Mouse (Mus musculus) T-helper 1 cell (primary cell): ENCODE results near the gene Fam186a.
"Not testable (repeated sequence)": the region's sequence is repeated elsewhere in the genome, so short reads cannot be mapped to it uniquely, and the experiment has no call there.

Experiments
- in situ Hi-C: fragments of 300-600 bp; cut with MboI, MseI; formaldehyde crosslinking; loops from one replicate; pipeline ENCODE4 v1.15.1; 2025; ENCODE audit warnings: high pct_unique_total_duplicates

Gene Fam186a

DNA sequence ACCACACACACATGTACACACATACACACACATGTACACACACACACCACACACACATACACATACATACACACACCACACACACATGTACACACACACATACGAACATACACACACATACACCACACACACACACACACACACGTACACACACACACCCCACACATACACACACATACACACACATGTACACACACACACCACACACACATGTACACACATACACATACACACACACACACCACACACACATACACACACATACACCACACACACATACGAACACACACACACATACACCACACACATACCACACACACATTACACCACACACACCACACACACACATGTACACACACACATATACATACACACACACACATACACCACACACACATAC lies 30.2 kb downstream of the Fam186a start:
- in situ Hi-C loops: loop anchor here (5.0 to 25.0 kb wide), 2 partner anchors 1001 to 1776 kb away; partner anchors contain the start of gene Krt5

DNA sequence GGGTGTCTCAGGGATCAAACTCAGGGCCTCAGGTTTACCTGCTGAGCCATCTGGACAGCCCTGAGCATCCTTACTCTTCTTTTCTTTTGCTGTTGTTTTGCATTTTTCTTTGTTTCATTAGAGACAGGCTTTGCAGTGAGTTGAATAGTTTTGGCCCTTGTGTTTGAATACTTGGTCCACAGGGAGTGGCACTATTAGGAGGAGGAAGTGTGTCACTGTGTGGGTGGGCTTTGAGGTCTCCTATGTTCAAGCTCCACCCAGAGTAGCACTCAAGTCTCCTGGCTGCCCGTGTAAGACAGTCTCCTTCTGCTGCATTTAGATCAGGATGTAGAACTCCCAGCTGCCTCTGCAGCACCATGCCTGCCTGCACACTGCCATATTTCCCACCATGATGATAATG lies 32.4 kb downstream of the Fam186a start:
- in situ Hi-C loops: loop anchor here (25.0 kb wide), 1 partner anchor 1778 kb away; the partner anchor contains the start of gene Krt5

DNA sequence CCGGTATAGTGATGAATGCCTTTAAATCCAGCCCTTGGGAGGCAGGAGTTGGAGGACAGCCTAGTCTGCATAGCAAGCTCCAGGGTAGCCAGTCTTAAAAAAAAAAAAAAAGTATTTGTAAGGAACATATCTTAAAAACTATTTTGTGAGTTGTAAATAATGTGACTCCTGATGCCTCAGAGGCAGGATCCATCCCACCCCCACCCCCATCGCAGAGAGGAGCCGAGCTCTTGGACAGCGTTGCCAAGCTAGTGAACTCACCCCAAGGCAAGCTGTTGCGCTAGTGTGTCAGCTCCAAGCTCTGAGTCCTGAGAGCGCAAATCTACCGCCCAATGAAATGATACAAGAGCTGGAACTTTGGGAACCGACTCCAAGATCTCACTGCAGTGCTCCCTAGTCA lies 35.6 kb downstream of the Fam186a start:
- in situ Hi-C loops: loop anchor here (25.0 kb wide), 1 partner anchor 1781 kb away; the partner anchor contains the start of gene Krt5

DNA sequence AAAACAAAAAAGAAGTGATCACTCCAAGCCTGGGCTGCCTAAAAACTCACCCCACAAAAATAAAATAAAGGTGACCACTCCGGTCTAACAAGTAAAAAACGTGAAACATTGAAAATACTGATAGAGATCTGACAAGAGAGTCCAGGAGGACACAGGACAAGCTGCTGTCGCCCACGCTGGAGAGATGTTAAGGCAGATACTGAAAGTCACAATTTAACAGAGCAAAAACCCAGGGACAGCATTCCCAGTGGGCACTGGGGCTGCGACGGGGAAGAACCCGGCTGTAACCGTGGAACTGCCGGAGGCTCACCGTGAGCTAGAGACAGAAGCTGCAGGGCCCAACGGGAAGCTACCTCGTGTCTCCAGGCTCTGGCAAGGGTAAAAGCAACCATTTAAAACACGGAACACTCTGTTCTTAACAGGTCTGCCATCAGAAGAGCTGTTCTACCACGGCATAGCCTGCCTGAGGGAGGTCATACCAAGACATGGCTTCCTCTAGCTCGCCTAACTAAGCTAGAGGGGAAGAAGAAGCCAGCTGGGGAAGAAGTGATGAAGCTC lies 47.2 kb downstream of the Fam186a start:
- in situ Hi-C loops: no loop called here

DNA sequence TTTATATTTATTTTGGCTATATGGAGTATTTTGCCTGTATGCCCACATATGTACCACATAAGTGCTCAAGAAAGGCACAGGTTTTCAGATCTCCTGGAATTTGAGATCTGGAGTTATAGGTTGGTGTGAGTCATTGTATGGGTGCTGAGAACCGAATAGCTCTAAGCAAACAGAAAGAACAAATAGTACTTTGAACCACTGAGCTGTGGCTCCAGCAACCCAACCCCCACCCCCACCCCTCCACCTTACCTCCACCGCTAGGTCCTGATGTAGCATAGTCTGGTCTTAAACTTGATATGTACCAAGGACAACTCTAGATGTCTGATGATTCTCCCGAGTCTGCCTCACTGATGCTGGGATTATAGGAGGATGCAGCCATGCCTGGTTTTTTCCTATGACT lies 49.6 kb downstream of the Fam186a start:
- in situ Hi-C loops: no loop called here

DNA sequence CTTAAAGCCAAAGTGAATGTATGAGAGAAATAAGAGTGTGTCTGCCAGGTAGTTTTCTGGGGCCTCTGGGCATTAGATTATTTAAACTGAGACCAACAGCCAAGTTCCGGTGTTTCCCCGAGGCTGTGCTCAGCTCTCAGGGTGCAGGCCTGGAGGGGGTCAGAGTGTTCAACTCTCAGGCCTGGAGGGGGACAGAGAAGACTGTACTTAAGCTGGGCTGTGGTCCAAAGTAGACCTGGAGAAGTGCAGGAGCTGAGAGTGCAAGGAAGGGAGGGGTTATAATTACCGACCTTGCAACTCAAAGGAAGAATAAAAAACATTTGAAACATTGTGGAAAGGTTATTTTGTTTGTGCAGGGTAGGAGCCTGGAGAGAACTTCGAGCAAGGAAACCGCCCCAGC lies 52.2 kb downstream of the Fam186a start:
- in situ Hi-C loops: no loop called here

DNA sequence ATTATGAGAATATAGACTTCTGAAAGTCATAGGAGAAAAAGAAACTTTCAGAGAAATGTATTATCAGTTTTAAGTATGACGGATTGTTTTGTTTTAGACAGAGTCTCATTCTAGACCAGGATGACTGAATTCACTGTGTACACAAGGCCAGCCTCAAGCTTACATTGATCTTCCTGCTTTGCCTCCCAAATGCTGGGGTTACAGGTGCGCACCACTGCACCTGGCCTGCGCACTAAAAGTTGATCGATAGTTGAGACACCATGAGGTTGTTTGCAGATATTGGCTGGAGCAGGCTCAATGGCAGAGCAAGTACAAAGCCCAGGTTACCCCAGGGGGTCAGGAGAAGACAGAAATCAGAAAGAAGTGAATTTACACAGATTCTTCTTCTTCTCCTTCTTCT lies 55.1 kb downstream of the Fam186a start:
- in situ Hi-C loops: no loop called here

DNA sequence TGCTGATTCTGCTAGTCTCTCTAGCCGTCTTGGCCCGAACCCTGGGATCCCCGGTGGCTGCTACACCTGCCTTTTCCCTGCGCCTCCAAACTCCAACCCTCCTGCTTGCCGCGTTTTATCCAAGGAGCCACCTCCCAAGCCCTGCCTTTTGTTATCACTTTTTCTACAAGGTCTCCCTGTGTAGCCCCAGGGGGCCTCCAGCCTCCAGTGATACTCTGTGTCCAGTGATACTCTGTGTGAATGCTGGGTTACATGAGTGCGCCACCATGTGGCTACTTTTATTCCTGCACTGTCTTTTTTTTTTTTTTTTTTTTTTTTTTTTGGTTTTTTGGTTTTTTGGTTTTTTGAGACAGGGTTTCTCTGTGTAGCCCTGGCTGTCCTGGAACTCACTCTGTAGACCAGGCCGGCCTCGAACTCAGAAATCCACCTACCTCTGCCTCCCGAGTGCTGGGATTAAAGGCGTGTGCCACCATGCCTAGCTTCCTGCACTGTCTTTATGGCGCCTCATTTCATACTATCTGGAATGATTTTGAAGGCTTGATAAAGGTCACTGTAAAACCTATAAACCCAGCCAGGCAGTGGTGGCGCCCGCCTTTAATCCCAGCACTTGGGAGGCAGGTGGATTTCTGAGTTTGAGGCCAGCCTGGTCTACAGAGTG lies 57.4 kb downstream of the Fam186a start:
- in situ Hi-C loops: not testable (repeated sequence)

DNA sequence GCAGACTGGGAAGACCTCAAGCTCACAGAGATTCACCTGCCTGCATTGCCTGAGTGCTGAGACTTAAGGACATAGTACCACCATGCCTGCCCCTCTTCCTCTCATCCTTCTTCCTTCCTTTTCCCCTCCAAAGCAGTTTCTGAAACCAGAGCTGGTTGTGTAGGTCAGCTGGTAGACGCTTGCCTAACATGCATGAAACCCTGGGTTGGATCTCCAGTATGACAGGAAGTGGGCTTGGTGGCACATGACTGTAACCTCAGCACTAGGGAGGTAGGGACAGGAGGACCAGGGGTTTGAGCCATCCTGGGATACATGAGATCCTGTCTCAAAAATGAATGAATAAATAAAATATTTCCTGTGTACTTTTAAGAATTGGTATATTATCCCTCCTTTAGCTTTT lies 59.3 kb downstream of the Fam186a start:
- in situ Hi-C loops: no loop called here

DNA sequence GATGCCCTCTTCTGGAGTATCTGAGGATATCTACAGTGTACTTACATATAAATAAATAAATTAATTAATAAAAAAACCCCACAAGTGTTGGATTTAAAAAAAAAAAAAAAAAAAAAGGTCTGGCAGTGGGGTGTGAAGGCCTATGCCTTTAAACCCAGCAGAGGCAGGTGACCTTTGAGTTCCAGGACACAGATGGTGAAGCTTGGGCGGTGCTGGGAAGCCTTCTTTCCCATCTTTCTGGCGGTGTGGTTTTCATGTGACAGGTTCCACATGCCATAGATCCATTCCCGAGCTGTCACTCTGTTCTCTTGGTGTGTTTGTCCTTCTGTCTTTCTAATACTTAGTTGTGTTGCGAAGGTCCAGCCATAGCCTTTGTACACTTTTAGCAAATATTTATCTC lies 59.8 kb downstream of the Fam186a start:
- in situ Hi-C loops: no loop called here

DNA sequence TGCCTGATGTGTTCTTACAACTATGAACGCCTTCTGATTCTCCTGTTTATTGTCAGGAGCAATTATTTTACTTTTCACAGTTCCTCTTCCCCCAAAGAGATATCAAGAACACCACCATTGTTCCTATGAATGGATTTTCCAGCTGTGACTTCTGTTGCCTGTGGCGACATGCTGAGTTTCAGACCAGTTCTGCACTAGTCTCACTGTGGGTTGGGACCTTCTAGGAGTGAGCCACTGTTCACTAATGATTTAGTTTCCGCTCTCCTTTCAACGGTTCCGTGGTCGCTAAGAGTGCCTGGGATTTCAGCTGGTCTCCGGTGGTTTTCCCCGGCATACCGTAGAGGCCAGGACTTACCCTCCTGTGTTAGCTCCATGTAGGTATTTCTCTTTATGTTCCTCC lies 62.0 kb downstream of the Fam186a start:
- in situ Hi-C loops: no loop called here

DNA sequence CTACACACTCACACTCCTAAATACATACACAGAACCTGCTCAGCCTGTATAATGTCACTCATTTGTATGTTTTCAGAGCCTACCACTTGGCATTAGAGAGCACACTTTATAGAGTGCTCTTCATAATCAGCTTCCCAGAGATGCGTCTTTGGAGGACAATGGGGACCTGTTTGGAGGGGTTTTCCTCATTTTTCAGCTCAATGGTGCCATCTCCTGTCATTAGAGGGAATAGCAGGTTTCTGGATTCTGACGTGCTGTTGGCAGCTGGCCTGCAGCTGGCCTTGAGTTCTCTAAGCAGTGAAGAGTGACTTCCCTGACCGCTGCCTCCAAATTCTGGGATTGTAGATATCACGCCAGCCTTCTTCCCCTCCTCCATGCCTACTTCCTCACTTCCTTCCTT lies 62.5 kb downstream of the Fam186a start:
- in situ Hi-C loops: no loop called here

DNA sequence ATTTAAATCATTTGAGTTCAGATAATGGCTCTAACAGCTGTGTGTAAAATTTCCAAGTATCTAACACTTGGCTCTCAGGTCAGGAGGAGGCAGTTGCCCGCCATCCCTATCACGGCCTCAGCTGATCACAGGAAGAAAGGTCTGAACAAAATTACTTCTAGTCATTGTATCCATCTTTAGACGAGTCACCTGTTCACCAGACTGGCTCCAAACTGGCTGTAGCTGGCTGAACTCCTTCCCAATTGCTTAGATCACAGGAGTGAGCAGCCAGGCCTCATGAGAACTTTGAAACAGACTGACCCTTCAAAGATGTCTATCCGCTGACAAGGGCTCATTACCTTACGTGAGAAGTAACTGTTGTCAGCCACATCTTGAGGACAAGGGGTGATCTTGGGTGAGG lies 63.6 kb downstream of the Fam186a start:
- in situ Hi-C loops: no loop called here

DNA sequence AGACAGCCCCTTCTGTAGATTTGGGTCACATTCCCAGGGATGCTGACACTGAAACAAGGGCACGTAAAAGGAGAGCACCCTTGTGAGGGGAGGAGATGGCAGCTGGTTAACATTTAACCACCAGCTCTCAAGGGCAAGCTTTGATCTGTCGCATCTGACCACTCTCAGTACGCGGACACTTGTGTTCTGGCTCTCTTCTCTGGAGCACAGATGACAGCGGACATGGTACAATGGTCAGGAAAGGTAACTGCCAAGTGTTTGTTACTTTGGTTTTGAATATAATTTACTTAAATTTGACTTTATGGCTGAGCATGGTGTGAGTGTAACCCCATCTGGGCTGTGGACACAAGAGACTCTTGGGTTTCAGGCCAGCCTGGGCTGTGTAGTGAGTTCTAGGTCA lies 64.1 kb downstream of the Fam186a start:
- in situ Hi-C loops: no loop called here

DNA sequence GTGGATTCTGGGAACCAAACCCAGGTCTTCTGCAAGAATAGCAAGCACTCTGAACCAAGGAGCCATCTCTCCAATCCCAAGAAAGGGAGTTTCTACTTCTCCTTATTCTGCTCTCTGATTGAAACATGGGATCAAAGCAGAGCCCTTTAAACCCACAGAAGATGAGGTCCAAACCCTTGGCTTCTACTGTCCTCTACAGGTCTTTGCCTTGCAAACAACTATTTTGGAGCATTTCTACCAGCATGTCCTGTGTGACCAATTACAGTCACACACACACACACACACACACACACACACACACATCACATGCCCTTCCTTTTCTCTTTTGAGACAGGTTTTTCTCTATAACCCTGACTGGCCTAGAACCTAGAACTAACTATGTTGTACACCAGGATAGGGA lies 70.2 kb downstream of the Fam186a start:
- in situ Hi-C loops: loop anchor here (5.0 kb wide), 1 partner anchor 314 kb away; no protein-coding TSS in a partner anchor

DNA sequence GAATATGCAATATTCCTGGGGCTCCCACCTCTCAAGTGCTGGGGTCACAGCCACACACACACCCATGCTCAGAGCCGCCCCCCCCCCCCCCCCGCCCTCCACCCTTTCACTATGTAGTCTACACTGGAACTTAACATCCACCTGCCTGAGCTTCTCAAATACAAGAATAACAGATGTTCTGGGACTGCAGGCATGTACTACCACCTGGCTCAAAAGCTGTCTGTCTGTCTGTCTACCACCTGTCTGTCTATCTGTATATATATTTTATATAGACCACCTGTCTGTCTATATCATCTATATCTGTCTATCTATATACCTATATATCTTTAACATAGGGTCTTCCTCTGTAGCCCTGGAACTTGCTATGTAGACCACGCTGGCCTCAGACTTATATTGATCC lies 75.5 kb downstream of the Fam186a start:
- in situ Hi-C loops: no loop called here

DNA sequence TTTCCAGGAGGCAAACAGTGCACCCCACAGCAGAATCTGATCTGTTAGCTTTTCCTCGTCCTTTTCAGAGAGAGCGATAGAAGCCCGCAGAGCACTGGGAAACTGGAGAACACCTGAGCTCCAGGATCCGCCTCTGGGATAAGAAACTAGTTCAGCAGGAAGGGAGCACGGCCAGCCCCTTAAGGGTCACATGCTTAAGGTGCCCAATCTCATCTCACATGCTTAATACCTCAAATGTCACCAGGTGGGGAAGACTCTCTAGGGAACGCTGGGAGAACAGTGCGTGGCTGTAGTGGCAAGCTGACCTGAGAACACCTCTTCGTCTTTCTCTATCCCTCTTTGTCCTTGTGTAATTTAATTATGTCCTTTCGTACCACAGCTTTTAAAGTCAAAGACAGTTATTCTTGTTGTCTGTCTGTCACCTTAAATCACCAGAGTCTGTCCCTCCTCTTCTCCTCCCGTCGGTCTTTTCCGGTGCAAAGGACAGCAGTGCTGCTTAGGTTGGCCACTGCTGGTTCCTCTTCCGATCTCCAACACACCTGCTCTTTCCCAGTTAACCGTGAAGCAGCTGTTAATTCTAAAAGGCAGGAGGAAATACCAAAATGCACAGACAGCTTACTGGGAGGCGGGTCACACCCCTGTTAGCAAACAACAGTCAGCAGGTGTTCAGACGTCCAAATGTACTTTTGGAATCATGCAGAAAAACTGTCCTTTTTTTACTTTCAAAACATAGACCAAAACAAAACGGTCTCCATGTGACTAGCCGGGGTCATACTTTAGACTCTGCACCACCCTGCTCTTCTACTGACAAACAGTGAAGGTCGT lies 76.2 kb downstream of the Fam186a start:
- in situ Hi-C loops: no loop called here

DNA sequence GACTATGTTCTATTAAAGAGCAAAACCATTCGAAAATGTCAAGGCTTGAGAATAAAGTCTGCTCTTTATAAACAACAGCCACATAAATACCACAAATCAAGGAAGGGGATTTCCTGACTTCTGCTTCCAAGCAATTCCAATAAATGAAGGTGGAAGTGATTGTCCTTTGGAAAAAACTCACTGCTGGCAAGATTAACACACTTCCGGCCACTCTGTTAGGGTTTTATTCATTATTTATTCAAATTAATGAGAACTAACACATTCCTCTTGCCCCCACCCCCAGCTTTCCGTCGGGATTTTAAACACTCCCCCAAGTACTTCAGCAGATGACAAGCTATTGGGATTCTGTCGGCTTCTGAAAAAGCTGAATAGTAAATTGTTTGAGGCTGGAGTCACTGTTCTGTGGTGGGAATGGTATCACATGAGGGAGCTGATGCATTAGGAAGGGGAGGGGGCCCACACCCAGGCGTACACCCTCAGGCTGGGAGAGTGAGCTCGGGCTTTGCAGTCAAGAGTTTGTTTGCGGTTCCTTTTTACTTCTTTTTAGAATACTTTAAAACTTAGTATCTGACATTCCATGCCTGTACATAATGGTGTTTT lies 77.5 kb downstream of the Fam186a start:
- in situ Hi-C loops: no loop called here

DNA sequence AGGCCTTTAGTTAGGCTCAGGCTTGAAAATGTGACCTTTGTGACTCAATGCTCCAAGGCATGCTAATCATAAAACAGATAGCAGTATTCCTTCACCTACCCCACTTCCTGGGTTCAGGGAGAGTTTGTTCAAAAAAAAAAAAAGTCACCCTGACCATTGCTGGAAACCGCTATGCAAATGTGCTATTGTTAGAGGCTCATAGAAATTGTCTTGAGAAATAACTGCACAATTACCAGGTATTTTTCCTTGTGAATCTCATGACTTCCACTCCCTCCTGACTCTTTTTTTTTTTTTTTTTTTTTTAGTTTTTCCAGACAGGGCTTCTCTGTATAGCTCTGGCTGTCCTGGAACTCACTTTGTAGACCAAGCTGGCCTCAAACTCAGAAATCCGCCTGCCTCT lies 79.7 kb downstream of the Fam186a start:
- in situ Hi-C loops: not testable (repeated sequence)

DNA sequence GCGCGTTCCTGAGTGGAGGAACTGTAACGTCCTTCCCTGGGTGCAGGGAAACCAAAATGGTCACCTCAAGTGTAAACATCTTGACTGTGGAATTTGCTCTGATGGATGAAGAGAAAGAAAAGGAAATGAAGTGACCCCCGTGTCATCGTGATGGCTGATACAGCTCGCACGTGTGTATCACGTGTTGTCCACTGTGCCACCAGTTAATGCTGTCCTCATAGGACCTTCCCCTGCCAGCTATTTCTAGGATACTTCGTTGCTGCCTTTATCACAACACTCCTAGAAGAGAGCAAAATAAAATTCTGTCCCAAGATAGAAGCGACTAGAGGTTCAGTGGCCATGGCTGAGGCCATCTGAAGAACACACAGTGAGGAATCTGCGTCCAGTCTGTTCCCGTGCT lies 82.8 kb downstream of the Fam186a start:
- in situ Hi-C loops: no loop called here

DNA sequence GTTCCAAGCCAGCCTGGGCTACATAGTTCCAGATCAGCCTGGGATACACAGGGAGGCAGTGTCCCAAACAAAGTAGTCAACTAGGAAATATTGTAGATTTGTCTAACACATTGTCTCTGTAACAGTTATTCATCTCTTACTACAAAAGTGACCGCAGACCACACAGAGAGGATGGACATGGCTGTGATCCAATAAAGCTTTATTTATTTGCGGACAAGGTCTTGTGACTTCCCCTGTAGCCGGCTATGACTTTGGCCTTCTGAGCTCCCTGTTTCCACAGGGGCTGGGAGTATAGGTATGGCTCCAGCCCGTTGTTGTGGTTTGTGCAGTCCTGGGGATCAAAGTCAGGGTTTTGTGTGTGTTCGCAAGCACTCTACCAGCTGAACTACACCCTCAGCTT lies 88.3 kb downstream of the Fam186a start:
- in situ Hi-C loops: no loop called here

DNA sequence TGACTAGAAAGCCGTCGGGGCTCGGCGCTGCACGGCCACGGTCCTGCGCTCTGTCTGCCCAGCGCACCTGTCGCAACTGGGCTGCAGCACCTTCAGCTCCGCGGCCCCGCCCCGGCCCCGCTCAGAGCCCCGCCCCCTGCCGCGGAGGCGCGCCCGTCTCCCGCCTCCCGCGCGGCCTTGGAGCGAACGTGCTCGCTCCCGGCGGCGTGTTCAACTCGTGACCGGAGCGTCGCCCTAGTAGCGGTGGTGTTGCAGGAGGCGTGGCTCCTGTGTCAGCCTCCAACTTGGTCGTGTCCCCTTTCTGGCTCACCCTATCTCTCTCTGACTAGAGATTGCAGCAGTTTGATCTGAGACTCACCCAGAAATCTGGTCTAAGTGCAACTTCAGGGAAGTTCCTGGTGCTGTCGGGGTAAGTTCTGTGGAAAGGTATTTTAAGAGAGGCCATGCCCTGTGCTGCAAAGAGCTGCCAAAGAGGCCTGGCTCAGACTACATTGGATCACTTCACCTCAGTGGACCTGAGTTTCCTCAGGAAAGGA lies 91.5 kb downstream of the Fam186a start, which contains the start of gene Lima1:
Gene Lima1 (minus strand): TSS at position 123 of the 536 bp plus-strand sequence.
- in situ Hi-C loops: no loop called here
